Mouse (Mus musculus): ENCODE measurements around the gene Midn. TPM values are rescaled to one million over a fixed set of nuclear protein-coding genes. Genes with fewer than 3 reads are reported as not detected.

Gene Midn
- polyA plus RNA-seq, 1 experiment from 2014 or later = 29.3 TPM

DNA sequence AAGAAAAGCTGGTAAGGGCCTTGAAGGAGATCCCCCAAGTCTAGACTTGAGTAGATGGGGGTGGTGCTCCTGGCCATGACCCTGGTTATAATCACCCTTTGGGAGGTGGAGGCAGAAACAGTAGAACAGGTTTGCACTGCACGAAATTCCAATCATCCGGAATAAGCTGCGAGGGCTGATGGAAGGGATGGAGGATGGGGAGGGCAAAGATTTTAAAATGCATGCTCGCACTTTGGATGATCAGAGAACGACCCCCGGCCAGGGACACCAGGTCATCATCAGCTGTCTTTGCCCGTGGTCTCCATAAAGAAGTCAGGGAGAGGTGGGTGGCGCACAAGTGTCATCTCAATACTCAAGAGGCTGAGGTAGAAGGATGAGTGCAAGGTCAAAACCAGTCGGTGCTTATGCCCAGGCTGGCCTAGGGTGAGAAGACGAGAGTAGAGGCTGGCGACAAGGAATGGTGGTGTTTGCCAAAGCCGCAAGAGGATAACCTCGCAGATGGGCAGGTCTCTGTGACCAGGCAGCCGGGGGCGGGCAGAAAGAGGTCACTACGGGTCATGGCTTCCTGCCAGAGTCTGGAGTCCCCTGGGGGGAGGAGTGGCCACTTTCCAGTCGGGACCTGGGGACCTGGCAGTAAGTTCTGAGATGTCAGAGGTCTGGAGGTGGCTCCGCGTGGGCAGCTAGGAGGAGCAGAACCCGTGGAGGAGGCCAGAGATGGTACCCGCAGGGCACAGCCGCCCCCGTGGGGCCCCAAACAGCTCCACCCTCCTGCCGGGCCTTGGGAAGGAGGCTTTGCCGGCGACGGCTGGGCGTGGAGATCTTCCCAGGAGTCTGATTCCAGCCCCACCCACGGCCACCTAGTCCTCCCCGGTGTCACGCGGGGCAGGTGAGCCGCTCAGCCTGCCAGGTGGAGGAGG is 12.6 kb downstream of the Midn start:
- no peaks in the 10 kb centered on the region for H3K27me3 ChIP-seq (ENCODE audit: control insufficient read depth, insufficient read depth, low read length)
- no peak for ATAC-seq (ENCODE audit: insufficient number of reproducible peaks, insufficient read depth, low FRiP score, low read depth)
- no peaks in the 10 kb centered on the region for H3K9me3 ChIP-seq (ENCODE audit: control insufficient read depth, low read depth, low read length)
- WGBS = 2% methylated on average over 32 of the region's 33 CpGs
- peak overlapping the region; percentile 96 for H3K27ac ChIP-seq (ENCODE audit: low read length)
- H3K9ac ChIP-seq (replicated peaks; ENCODE audit: low read depth, low read length) = peak overlapping the region; percentile 45
- H3K4me2 ChIP-seq (replicated peaks; ENCODE audit: low read depth, low read length) = peak overlapping the region; percentile 77
- H3K4me3 ChIP-seq (ENCODE audit: low read depth, low read length) = peak overlapping the region; percentile 32
- H3K4me1 ChIP-seq (ENCODE audit: control insufficient read depth, insufficient read depth, low read length) = peaks cover 81% of the 10 kb centered on the region
- peaks cover 20% of the 10 kb centered on the region for H3K36me3 ChIP-seq (ENCODE audit: control insufficient read depth, insufficient read depth, low read length)

DNA sequence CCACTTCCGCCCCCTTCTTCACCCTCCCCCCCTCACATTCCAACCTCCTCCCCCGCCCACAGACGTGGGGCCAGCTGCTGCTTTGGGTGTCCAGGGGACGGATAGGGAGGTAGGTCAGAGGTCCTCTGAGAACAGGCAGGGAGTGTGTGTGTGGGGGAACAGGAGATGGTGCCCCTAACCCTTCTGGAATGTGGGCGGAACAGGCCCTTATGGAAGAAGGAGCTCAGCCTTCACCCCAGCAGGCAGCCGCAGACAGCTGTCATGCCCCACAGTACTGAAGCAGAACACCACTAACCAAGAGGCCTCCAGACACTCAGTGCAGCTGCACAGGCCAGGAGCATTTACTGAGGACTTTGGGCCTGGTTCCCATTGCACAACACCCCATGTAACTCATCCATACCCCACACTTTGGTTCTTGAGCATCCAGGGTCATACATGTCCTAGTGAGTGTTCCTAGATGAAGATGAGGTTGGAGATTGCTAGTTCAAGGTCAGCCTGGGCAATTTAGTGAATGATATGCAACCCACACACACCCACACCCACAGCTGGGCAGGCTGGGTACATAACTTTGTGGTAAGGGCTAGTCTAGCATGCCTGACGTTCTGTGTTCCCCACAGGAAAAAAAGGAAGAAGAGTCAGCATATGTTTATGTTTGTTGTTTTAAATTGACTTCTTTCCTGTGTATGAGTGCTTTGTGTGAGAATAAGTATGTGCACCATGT is 13.6 kb downstream of the Midn start:
- Histone ChIP-seq H3K27me3 (ENCODE audit: control insufficient read depth, insufficient read depth, low read length) (no peaks in the 10 kb centered on the region), H3K4me2 (replicated peaks; ENCODE audit: low read depth, low read length) (peak overlapping the region; percentile 77), H3K36me3 (ENCODE audit: control insufficient read depth, insufficient read depth, low read length) (peaks cover 10% of the 10 kb centered on the region), H3K4me3 (ENCODE audit: low read depth, low read length) (peak overlapping the region; percentile 32), H3K9ac (replicated peaks; ENCODE audit: low read depth, low read length) (0 out of 2 replicates have a peak overlapping the region, but pooled peaks have one; percentile 3), H3K27ac (ENCODE audit: low read length) (peak overlapping the region; percentile 96), H3K9me3 (ENCODE audit: control insufficient read depth, low read depth, low read length) (no peaks in the 10 kb centered on the region), H3K4me1 (ENCODE audit: control insufficient read depth, insufficient read depth, low read length) (peaks cover 78% of the 10 kb centered on the region)
- WGBS = 9% methylated on average over 7 of the region's 7 CpGs
- ATAC-seq (ENCODE audit: insufficient number of reproducible peaks, insufficient read depth, low FRiP score, low read depth) = peak; percentile 18; the same call in 1 of the 2 replicates

DNA sequence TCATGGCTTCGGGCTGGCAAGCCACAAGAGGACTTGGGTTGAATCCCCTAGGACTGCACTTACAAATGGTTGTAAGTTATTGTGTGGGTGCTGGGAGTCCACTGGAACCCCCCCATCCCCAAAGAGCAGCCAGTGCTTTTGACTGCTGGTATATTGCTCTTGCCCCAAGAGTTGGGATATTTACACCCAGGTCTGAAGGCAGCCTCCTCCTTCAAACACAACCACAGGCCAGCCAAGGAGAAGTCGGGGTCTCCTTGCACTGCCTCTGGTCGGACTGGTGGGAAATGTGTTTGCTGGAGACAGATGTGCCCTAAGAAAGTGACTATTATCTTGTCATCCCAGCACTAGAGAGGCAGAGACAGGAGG is 14.2 kb downstream of the Midn start:
- H3K36me3 ChIP-seq (ENCODE audit: control insufficient read depth, insufficient read depth, low read length) = peaks cover 5% of the 10 kb centered on the region
- H3K27me3 ChIP-seq (ENCODE audit: control insufficient read depth, insufficient read depth, low read length) = no peaks in the 10 kb centered on the region
- no peak overlapping the region for H3K9ac ChIP-seq (replicated peaks; ENCODE audit: low read depth, low read length)
- 69% methylated on average over 3 of the region's 3 CpGs for WGBS
- H3K4me3 ChIP-seq (ENCODE audit: low read depth, low read length) = no peak overlapping the region
- H3K27ac ChIP-seq (ENCODE audit: low read length) = peak overlapping the region; percentile 96
- no peak for ATAC-seq (ENCODE audit: insufficient number of reproducible peaks, insufficient read depth, low FRiP score, low read depth)
- no peaks in the 10 kb centered on the region for H3K9me3 ChIP-seq (ENCODE audit: control insufficient read depth, low read depth, low read length)
- peak overlapping the region; percentile 77; the same call in 1 of the 2 replicates for H3K4me2 ChIP-seq (replicated peaks; ENCODE audit: low read depth, low read length)
- H3K4me1 ChIP-seq (ENCODE audit: control insufficient read depth, insufficient read depth, low read length) = peaks cover 77% of the 10 kb centered on the region

DNA sequence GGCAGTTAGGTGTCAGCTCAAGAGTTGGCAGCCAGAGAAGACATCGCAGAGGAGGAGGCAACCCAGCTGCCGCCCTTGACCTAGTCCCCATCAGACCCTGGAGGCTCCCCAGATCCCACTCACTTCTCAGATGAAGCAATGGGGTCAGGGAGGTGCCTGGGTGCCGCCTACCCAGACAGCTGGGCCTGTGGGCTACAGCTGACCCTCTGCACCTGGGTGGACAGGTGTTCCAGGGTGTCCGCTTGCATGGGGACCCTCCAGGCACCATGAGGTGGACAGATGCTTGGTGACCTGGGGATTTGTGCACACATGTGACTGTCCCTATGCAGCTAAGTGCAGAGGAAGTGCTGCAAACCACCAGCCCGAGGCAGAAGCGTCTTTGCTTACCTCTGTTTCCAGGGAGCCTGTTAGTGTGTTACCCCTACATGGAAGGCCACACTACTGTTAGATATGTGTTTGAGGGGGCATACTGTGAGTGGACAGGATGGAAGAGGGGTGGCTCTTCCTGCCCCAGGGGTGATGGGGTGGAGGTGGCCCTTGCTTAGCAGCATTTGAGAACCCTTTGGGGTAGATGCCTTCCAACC is 14.7 kb downstream of the Midn start:
- ATAC-seq (ENCODE audit: insufficient number of reproducible peaks, insufficient read depth, low FRiP score, low read depth) = no peak
- Histone ChIP-seq H3K9me3 (ENCODE audit: control insufficient read depth, low read depth, low read length) (no peaks in the 10 kb centered on the region), H3K27ac (ENCODE audit: low read length) (peak overlapping the region; percentile 96), H3K36me3 (ENCODE audit: control insufficient read depth, insufficient read depth, low read length) (no peaks in the 10 kb centered on the region), H3K4me1 (ENCODE audit: control insufficient read depth, insufficient read depth, low read length) (peaks cover 71% of the 10 kb centered on the region), H3K9ac (replicated peaks; ENCODE audit: low read depth, low read length) (no peak overlapping the region), H3K27me3 (ENCODE audit: control insufficient read depth, insufficient read depth, low read length) (no peaks in the 10 kb centered on the region), H3K4me2 (replicated peaks; ENCODE audit: low read depth, low read length) (no peak overlapping the region), H3K4me3 (ENCODE audit: low read depth, low read length) (no peak overlapping the region)
- WGBS = 66% methylated on average over 6 of the region's 6 CpGs

DNA sequence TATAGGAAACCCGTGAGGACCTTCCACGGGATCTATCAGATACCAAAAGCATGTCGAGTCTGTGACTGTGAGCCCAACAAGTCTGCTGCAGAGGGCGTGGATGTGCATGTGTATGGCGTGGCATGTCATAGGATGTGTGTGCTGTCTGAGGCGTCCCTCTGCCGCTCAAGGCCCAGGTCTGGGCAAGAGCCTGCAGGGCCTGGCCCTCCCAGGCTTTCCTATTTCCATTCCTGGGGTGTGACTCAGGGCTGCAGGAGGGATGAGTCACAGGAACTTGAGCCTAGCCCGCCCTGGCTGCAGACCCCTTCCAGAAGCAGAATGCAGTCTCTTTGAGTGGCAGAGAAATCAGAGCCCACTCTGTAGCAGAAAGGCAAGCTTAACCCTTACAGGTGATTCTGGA is 15.6 kb downstream of the Midn start:
- H3K27ac ChIP-seq (ENCODE audit: low read length) = peak overlapping the region; percentile 56
- H3K9ac ChIP-seq (replicated peaks; ENCODE audit: low read depth, low read length) = no peak overlapping the region
- H3K4me3 ChIP-seq (ENCODE audit: low read depth, low read length) = no peak overlapping the region
- H3K27me3 ChIP-seq (ENCODE audit: control insufficient read depth, insufficient read depth, low read length) = no peaks in the 10 kb centered on the region
- no peaks in the 10 kb centered on the region for H3K9me3 ChIP-seq (ENCODE audit: control insufficient read depth, low read depth, low read length)
- no peaks in the 10 kb centered on the region for H3K36me3 ChIP-seq (ENCODE audit: control insufficient read depth, insufficient read depth, low read length)
- no peak for ATAC-seq (ENCODE audit: insufficient number of reproducible peaks, insufficient read depth, low FRiP score, low read depth)
- 67% methylated on average over 8 of the region's 8 CpGs for WGBS
- H3K4me1 ChIP-seq (ENCODE audit: control insufficient read depth, insufficient read depth, low read length) = peaks cover 65% of the 10 kb centered on the region
- H3K4me2 ChIP-seq (replicated peaks; ENCODE audit: low read depth, low read length) = no peak overlapping the region

DNA sequence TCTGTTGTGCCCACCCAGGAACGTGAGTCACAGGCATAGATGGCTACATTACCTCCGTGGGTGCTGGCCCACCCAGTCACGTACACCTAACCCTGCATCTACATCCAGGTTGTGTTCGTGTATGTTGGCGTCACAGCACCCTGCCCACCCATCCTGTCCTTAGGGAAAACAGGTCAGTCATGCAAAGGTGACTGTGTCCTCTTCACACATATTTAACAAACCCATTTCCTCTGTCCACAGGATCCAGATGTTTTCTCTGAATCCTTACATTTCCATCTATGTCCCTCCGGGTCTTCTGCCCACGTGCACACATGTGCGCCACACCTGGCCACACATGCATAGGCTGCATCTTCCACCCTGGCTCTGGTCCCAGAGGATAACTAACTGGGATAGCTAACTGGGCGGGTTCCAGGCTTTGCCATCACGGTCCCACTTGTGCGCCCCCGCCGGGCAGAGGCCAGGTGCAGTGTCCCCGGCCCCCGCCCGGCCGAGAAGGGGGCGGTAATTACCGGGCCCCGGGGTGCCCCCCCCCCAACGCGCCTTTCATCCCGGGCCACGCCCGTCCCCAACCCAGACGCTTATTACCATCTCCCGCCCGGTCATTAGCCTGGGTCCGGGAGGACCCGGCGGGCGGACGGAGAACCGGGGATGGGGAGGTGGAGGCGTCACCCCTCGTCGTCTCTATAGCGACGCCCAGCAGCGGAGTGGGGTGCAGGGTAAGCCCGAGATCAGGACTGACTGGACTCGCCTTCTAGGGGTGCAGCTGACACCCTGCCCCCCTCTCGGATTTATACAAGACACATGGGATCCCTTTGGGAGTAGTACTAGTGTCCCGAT is 16.3 kb downstream of the Midn start:
- H3K4me3 ChIP-seq (ENCODE audit: low read depth, low read length) = peak overlapping the region; percentile 30
- WGBS = 9% methylated on average over 44 of the region's 44 CpGs
- H3K36me3 ChIP-seq (ENCODE audit: control insufficient read depth, insufficient read depth, low read length) = no peaks in the 10 kb centered on the region
- H3K9ac ChIP-seq (replicated peaks; ENCODE audit: low read depth, low read length) = peak overlapping the region; percentile 34; the same call in 1 of the 2 replicates
- no peak; the same call in 1 of the 2 replicates for ATAC-seq (ENCODE audit: insufficient number of reproducible peaks, insufficient read depth, low FRiP score, low read depth)
- peak overlapping the region; percentile 56 for H3K27ac ChIP-seq (ENCODE audit: low read length)
- H3K9me3 ChIP-seq (ENCODE audit: control insufficient read depth, low read depth, low read length) = no peaks in the 10 kb centered on the region
- peaks cover 65% of the 10 kb centered on the region for H3K4me1 ChIP-seq (ENCODE audit: control insufficient read depth, insufficient read depth, low read length)
- H3K27me3 ChIP-seq (ENCODE audit: control insufficient read depth, insufficient read depth, low read length) = no peaks in the 10 kb centered on the region
- peak overlapping the region; percentile 92 for H3K4me2 ChIP-seq (replicated peaks; ENCODE audit: low read depth, low read length)

DNA sequence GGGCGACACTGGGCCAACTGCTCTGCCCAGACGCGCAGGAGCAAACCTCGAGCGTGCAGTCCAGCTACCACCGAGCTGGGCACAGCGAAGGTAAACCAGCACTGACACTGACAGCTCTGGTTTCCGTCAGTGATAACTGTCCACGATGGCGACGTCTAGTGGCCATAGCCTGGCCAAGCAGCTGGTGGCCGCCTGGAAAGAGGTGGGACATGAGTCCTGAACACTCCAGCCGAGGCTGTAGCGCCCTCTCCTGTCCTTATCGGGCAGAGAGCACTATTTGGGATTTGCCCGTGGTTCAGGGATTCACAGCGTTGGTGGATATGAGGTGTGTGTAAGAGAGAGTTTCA is 16.9 kb downstream of the Midn start:
- Histone ChIP-seq H3K4me3 (ENCODE audit: low read depth, low read length) (peak overlapping the region; percentile 30), H3K4me2 (replicated peaks; ENCODE audit: low read depth, low read length) (peak overlapping the region; percentile 92), H3K36me3 (ENCODE audit: control insufficient read depth, insufficient read depth, low read length) (peaks cover 3% of the 10 kb centered on the region; the same call in 1 of the 2 replicates), H3K27ac (ENCODE audit: low read length) (peak overlapping the region; percentile 56; the same call in 1 of the 2 replicates), H3K4me1 (ENCODE audit: control insufficient read depth, insufficient read depth, low read length) (peaks cover 68% of the 10 kb centered on the region), H3K9me3 (ENCODE audit: control insufficient read depth, low read depth, low read length) (no peaks in the 10 kb centered on the region), H3K9ac (replicated peaks; ENCODE audit: low read depth, low read length) (peak overlapping the region; percentile 34; the same call in 1 of the 2 replicates), H3K27me3 (ENCODE audit: control insufficient read depth, insufficient read depth, low read length) (no peaks in the 10 kb centered on the region)
- 0% methylated on average over 17 of the region's 17 CpGs for WGBS
- ATAC-seq (ENCODE audit: insufficient number of reproducible peaks, insufficient read depth, low FRiP score, low read depth) = peak; percentile 34; the same call in 1 of the 2 replicates
